ENCODE assay signal across 27 mouse cellular contexts in the genomic region with DNA sequence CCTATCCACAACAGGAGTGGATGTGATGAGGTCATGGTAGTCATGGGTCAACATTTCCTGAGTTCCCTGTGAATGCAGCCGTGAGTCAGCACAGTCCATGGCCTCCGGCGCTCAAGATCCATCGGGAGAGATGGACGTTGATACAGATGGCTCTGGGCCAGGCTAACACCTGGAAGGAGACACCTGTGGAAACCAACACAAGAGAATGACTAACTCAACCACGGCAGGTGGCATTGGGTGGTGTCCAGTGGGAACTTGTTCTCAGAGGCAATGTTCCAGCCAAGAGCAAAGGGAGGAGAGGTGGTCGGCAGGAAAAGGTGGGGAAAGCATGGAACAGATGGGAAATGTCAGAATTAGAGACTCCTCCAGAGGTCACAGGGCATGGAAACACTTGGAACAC. TPM values are rescaled to one million over a fixed set of nuclear protein-coding genes. Genes with fewer than 3 reads are reported as not detected.
A peak's percentile ranks its signal among the peaks of the same experiment; 100 is the strongest.
DNase-seq lines count a peak whose midpoint lies in the region; ATAC-seq and TF ChIP-seq lines count a peak whose summit lies in the region.
"Had no signal": no experiment of that assay in that cellular context is flagged by ENCODE, and none has a peak within 500 bp of the region (broad histone marks: within the 10 kb centered on the region; RNA-seq: fewer than 3 reads in every experiment).

No protein-coding gene starts in this region.

- intact Hi-C loops in heart, postnatal 25 days (cut with DNase I): no loop called here

- WGBS in heart, embryonic 10.5 days: 81% methylated on average over 7 of the region's 7 CpGs
- WGBS in stomach, postnatal 0 days: 77% methylated on average over 7 of the region's 7 CpGs
- 82% methylated on average over 7 of the region's 7 CpGs for WGBS in liver, embryonic 11.5 days

- no peak overlapping the region for H3K9ac ChIP-seq in stomach, postnatal 0 days (ENCODE audit: low read length)
- no peak overlapping the region for H3K9ac ChIP-seq in liver, embryonic 11.5 days (ENCODE audit: low read depth, low read length)

- H3K4me1 ChIP-seq in heart, embryonic 10.5 days: no peaks in the 10 kb centered on the region
- H3K4me1 ChIP-seq in stomach, postnatal 0 days (replicated peaks; ENCODE audit: control insufficient read depth, insufficient read depth): no peaks in the 10 kb centered on the region
- H3K4me1 ChIP-seq in liver, embryonic 11.5 days (replicated peaks; ENCODE audit: control insufficient read depth, insufficient read depth, low read length): no peaks in the 10 kb centered on the region

- peak; percentile 81 for DNase-seq in heart, adult 11 months
- DNase-seq in heart, adult 18-20 months: no peak
- peak; percentile 43 for DNase-seq in heart, embryonic 10.5 days (ENCODE audit: low spot score)
- DNase-seq in heart, postnatal 25 days (ENCODE audit: low spot score): no peak
- no peak for DNase-seq in stomach, postnatal 0 days (ENCODE audit: low spot score)
- no peak for DNase-seq in liver, embryonic 11.5 days (ENCODE audit: low spot score)
- DNase-seq: adrenal gland, adult 2 months; adrenal gland, adult 8-10 months; adrenal gland, postnatal 10 days; adrenal gland, postnatal 14 days; adrenal gland, postnatal 25 days; adrenal gland, postnatal 36 days; B cell, adult 2 months; cerebellum, adult 11 months; cerebellum, adult 11-12 months; cerebellum, adult 18-20 months had no signal

- no peak overlapping the region for H3K27ac ChIP-seq in heart, embryonic 10.5 days
- no peak overlapping the region for H3K27ac ChIP-seq in stomach, postnatal 0 days (replicated peaks)
- H3K27ac ChIP-seq in liver, embryonic 11.5 days (ENCODE audit: low read depth, low read length): no peak overlapping the region

- H3K4me2 ChIP-seq in stomach, postnatal 0 days (replicated peaks; ENCODE audit: low read depth): no peak overlapping the region
- no peak overlapping the region for H3K4me2 ChIP-seq in liver, embryonic 11.5 days

- TF ChIP-seq EP300 in stomach, postnatal 0 days (optimal IDR thresholded peaks at IDR 0.05): no peak

- TF ChIP-seq CTCF in stomach, postnatal 0 days (IDR thresholded peaks at IDR 0.05; ENCODE audit: low read depth): no peak

- no peaks in the 10 kb centered on the region for H3K27me3 ChIP-seq in heart, embryonic 10.5 days (ENCODE audit: insufficient read depth, poor library complexity, severe bottlenecking)
- H3K27me3 ChIP-seq in stomach, postnatal 0 days (ENCODE audit: control insufficient read depth, insufficient read depth, low read length): no peaks in the 10 kb centered on the region
- H3K27me3 ChIP-seq in liver, embryonic 11.5 days (replicated peaks; ENCODE audit: control insufficient read depth, insufficient read depth, low read length): no peaks in the 10 kb centered on the region
- H3K27me3 ChIP-seq: Patski had no signal

- ATAC-seq in stomach, postnatal 0 days (ENCODE audit: low FRiP score, low TSS enrichment): peak; percentile 40; the same call in 1 of the 2 replicates
- no peak for ATAC-seq in liver, embryonic 11.5 days (replicated peaks; ENCODE audit: low FRiP score)
- ATAC-seq: activated CD4-positive, CD25-positive, alpha-beta regulatory T cell, adult 4 months; CD4-positive, CD25-positive, alpha-beta regulatory T cell, adult 4 months; Patski had no signal

- no peaks in the 10 kb centered on the region for H3K9me3 ChIP-seq in heart, embryonic 10.5 days
- H3K9me3 ChIP-seq in stomach, postnatal 0 days (ENCODE audit: control insufficient read depth, low read length): no peaks in the 10 kb centered on the region
- H3K9me3 ChIP-seq in liver, embryonic 11.5 days (ENCODE audit: control insufficient read depth, low read length): no peaks in the 10 kb centered on the region
- H3K9me3 ChIP-seq: G1E had no signal

- no peaks in the 10 kb centered on the region for H3K36me3 ChIP-seq in heart, embryonic 10.5 days
- no peaks in the 10 kb centered on the region for H3K36me3 ChIP-seq in stomach, postnatal 0 days (ENCODE audit: control insufficient read depth, insufficient read depth, low read length)
- H3K36me3 ChIP-seq in liver, embryonic 11.5 days (ENCODE audit: control insufficient read depth, insufficient read depth, low read length): no peaks in the 10 kb centered on the region
- H3K36me3 ChIP-seq: G1E had no signal

- H3K4me3 ChIP-seq in heart, embryonic 10.5 days: no peak overlapping the region
- H3K4me3 ChIP-seq in stomach, postnatal 0 days (ENCODE audit: low read depth, low read length): no peak overlapping the region
- H3K4me3 ChIP-seq in liver, embryonic 11.5 days (ENCODE audit: low read depth, low read length): no peak overlapping the region

RNA-seq across cellular contexts. Expression of gene Klk6, which starts 2.7 kb away (rescaled TPM):
- not detected for total RNA-seq in heart, adult 18-20 months (2021)
- polyA plus RNA-seq in heart, embryonic 10.5 days (2016; fragmentation: Nextera tagmentation; extraction: Ambion mirVana): not detected in 2 replicates
- total RNA-seq in heart, postnatal 25 days (2021): not detected
- 11.3 and 23.9 TPM in 2 replicates for polyA plus RNA-seq in stomach, postnatal 0 days (2015; fragmentation: Nextera tagmentation; extraction: Ambion mirVana)
- polyA plus RNA-seq in liver, embryonic 11.5 days (2014; fragmentation: Nextera tagmentation; extraction: Ambion mirVana): not detected in 2 replicates
- total RNA-seq: adrenal gland, adult 18-20 months; adrenal gland, adult 2 months; adrenal gland, adult 8-10 months; adrenal gland, postnatal 10 days; adrenal gland, postnatal 14 days; adrenal gland, postnatal 25 days; adrenal gland, postnatal 36 days; adrenal gland, postnatal 4 days; CH12.LX; MEL had no signal
- polyA plus RNA-seq: activated CD4-positive, CD25-positive, alpha-beta regulatory T cell, adult 4 months; adrenal gland, adult 2 months; brain, embryonic 14.5 days; CD4-positive, CD25-positive, alpha-beta regulatory T cell, adult 4 months; G1E; Patski had no signal

RNA-seq across cellular contexts. Expression of gene Klk7, which starts 10.5 kb away (rescaled TPM):
- not detected for total RNA-seq in heart, adult 18-20 months (2021)
- polyA plus RNA-seq in heart, embryonic 10.5 days (2016; fragmentation: Nextera tagmentation; extraction: Ambion mirVana): not detected in 2 replicates
- under 1 TPM in 1 of 2 experiments, not detected in 1; 0.17 TPM for total RNA-seq in heart, postnatal 25 days (2021)
- 56.5 and 56.8 TPM in 2 replicates for polyA plus RNA-seq in stomach, postnatal 0 days (2015; fragmentation: Nextera tagmentation; extraction: Ambion mirVana)
- polyA plus RNA-seq in liver, embryonic 11.5 days (2014; fragmentation: Nextera tagmentation; extraction: Ambion mirVana): not detected in 2 replicates
- total RNA-seq: adrenal gland, adult 18-20 months; adrenal gland, adult 2 months; adrenal gland, adult 8-10 months; adrenal gland, postnatal 10 days; adrenal gland, postnatal 14 days; adrenal gland, postnatal 25 days; adrenal gland, postnatal 36 days; adrenal gland, postnatal 4 days; CH12.LX; MEL had no signal
- polyA plus RNA-seq: activated CD4-positive, CD25-positive, alpha-beta regulatory T cell, adult 4 months; adrenal gland, adult 2 months; C2C12; G1E; Patski had no signal

RNA-seq across cellular contexts. Expression of gene Klk5, which starts 20.2 kb away (rescaled TPM):
- not detected for total RNA-seq in heart, adult 18-20 months (2021)
- 0.14 TPM in 1 of 2 replicates, not detected in the other for polyA plus RNA-seq in heart, embryonic 10.5 days (2016; fragmentation: Nextera tagmentation; extraction: Ambion mirVana)
- total RNA-seq in heart, postnatal 25 days (2021): not detected
- 74.9 and 79.6 TPM in 2 replicates for polyA plus RNA-seq in stomach, postnatal 0 days (2015; fragmentation: Nextera tagmentation; extraction: Ambion mirVana)
- polyA plus RNA-seq in liver, embryonic 11.5 days (2014; fragmentation: Nextera tagmentation; extraction: Ambion mirVana): not detected in 2 replicates
- total RNA-seq: adrenal gland, adult 18-20 months; adrenal gland, adult 2 months; adrenal gland, adult 8-10 months; adrenal gland, postnatal 10 days; adrenal gland, postnatal 14 days; adrenal gland, postnatal 25 days; adrenal gland, postnatal 36 days; adrenal gland, postnatal 4 days; CH12.LX; ES-E14; MEL had no signal
- polyA plus RNA-seq: activated CD4-positive, CD25-positive, alpha-beta regulatory T cell, adult 4 months; adrenal gland, adult 2 months; brain, embryonic 14.5 days; C2C12; CD4-positive, CD25-positive, alpha-beta regulatory T cell, adult 4 months; G1E; Patski had no signal

RNA-seq across cellular contexts. Expression of gene Klk8, which starts 24.2 kb away (rescaled TPM):
- 10 to 100 TPM in 1 of 2 experiments, 1 to 10 TPM in 1; 8.9 to 10.2 TPM for total RNA-seq in heart, adult 18-20 months (2021)
- 25.2 and 28.5 TPM in 2 replicates for polyA plus RNA-seq in heart, embryonic 10.5 days (2016; fragmentation: Nextera tagmentation; extraction: Ambion mirVana)
- total RNA-seq in heart, postnatal 25 days (2021): 10 to 100 TPM; 12.6 to 13.3 TPM
- 139 and 155 TPM in 2 replicates for polyA plus RNA-seq in stomach, postnatal 0 days (2015; fragmentation: Nextera tagmentation; extraction: Ambion mirVana)
- polyA plus RNA-seq in liver, embryonic 11.5 days (2014; fragmentation: Nextera tagmentation; extraction: Ambion mirVana): 27.5 and 29.1 TPM in 2 replicates
- total RNA-seq: G1E, MEL had no signal
- polyA plus RNA-seq: G1E, Patski had no signal

RNA-seq across cellular contexts. Expression of gene Klk9, which starts 29.9 kb away (rescaled TPM):
- total RNA-seq in heart, adult 18-20 months (2021): not detected
- polyA plus RNA-seq in heart, embryonic 10.5 days (2016; fragmentation: Nextera tagmentation; extraction: Ambion mirVana): not detected in 2 replicates
- not detected for total RNA-seq in heart, postnatal 25 days (2021)
- 101 and 118 TPM in 2 replicates for polyA plus RNA-seq in stomach, postnatal 0 days (2015; fragmentation: Nextera tagmentation; extraction: Ambion mirVana)
- polyA plus RNA-seq in liver, embryonic 11.5 days (2014; fragmentation: Nextera tagmentation; extraction: Ambion mirVana): not detected in 2 replicates
- total RNA-seq: adrenal gland, adult 18-20 months; adrenal gland, adult 2 months; adrenal gland, adult 8-10 months; adrenal gland, postnatal 10 days; adrenal gland, postnatal 14 days; adrenal gland, postnatal 25 days; adrenal gland, postnatal 36 days; adrenal gland, postnatal 4 days; G1E; MEL had no signal
- polyA plus RNA-seq: activated CD4-positive, CD25-positive, alpha-beta regulatory T cell, adult 4 months; adrenal gland, adult 2 months; brain, embryonic 14.5 days; CD4-positive, CD25-positive, alpha-beta regulatory T cell, adult 4 months; G1E; Patski had no signal

Comparison
In these comparisons a context has a peak if more than half of its experiments do, and no peak if none do; other contexts are left out.
1. DNase-seq: peak in heart, adult 11 months (single experiment) and heart, embryonic 10.5 days (single experiment); none in heart, adult 18-20 months (0 of 2), heart, postnatal 25 days (single experiment), stomach, postnatal 0 days (single experiment) and liver, embryonic 11.5 days (single experiment).
2. RNA of gene Klk6, which starts 2.7 kb away (polyA plus RNA-seq): 11.3 to 23.9 TPM in stomach, postnatal 0 days; not detected in heart, embryonic 10.5 days and not detected in liver, embryonic 11.5 days; every median in the first group is over 10 times any median in the second.
3. RNA of gene Klk7, which starts 10.5 kb away (polyA plus RNA-seq): 56.5 to 56.8 TPM in stomach, postnatal 0 days; not detected in heart, embryonic 10.5 days and not detected in liver, embryonic 11.5 days; every median in the first group is over 10 times any median in the second.
4. RNA of gene Klk5, which starts 20.2 kb away (polyA plus RNA-seq): 74.9 to 79.6 TPM in stomach, postnatal 0 days; not detected in liver, embryonic 11.5 days and 0.14 TPM in heart, embryonic 10.5 days; every median in the first group is over 10 times any median in the second.